Mouse (Mus musculus): ENCODE data around the gene Ddost. TPM values are rescaled to one million over a fixed set of nuclear protein-coding genes. Genes with fewer than 3 reads are reported as not detected.

The Ddost gene
- polyA plus RNA-seq, 1 experiment, result 204 TPM

GRCm38 (mm10) chr4:138333135-138333534 is 28.6 kb downstream of the Ddost start:
- Histone ChIP-seq H3K36me3 (ENCODE audit: control insufficient read depth, insufficient read depth) (no peaks in the 10 kb centered on the region), H3ac (ENCODE audit: control insufficient read depth, insufficient read length, low read depth) (no peak overlapping the region), H3K79me3 (ENCODE audit: low read depth) (no peaks in the 10 kb centered on the region), H3K27me3 (ENCODE audit: control insufficient read depth, insufficient read depth, insufficient read length) (no peaks in the 10 kb centered on the region), H3K79me2 (ENCODE audit: control insufficient read depth, insufficient read depth) (no peaks in the 10 kb centered on the region), H3K4me3 (ENCODE audit: insufficient read depth, poor library complexity, severe bottlenecking) (no peak overlapping the region)
- no peak for TF ChIP-seq FOSL1 (IDR thresholded peaks at IDR 0.05; ENCODE audit: insufficient read depth, low read length, poor library complexity, severe bottlenecking)
- no peak for TF ChIP-seq USF1 (IDR thresholded peaks at IDR 0.05; ENCODE audit: low read depth)
- TF ChIP-seq MYOG (IDR thresholded peaks at IDR 0.05; ENCODE audit: control insufficient read depth, extremely low read depth, insufficient read length), result no peak
- no peak for TF ChIP-seq CEBPB (IDR thresholded peaks at IDR 0.05; ENCODE audit: low read depth)
- TF ChIP-seq MYOD1 (IDR thresholded peaks at IDR 0.05; ENCODE audit: control insufficient read depth, insufficient read length, low read depth), result no peak
- no peak for TF ChIP-seq CTCF (IDR thresholded peaks at IDR 0.05; ENCODE audit: control insufficient read depth, insufficient read depth, insufficient read length)
- TF ChIP-seq MAX (IDR thresholded peaks at IDR 0.05), result no peak

- H3K36me3 ChIP-seq (ENCODE audit: control insufficient read depth, insufficient read depth), result no peaks in the 10 kb centered on the region
- no peak overlapping the region for H3K4me3 ChIP-seq (ENCODE audit: insufficient read depth, poor library complexity, severe bottlenecking)
- no peaks in the 10 kb centered on the region for H3K27me3 ChIP-seq (ENCODE audit: control insufficient read depth, insufficient read depth, insufficient read length)
- no peak overlapping the region for H3ac ChIP-seq (ENCODE audit: control insufficient read depth, insufficient read length, low read depth)
- TF ChIP-seq CTCF (IDR thresholded peaks at IDR 0.05; ENCODE audit: control insufficient read depth, insufficient read depth, insufficient read length) (no peak), USF1 (IDR thresholded peaks at IDR 0.05; ENCODE audit: low read depth) (no peak), FOSL1 (IDR thresholded peaks at IDR 0.05; ENCODE audit: insufficient read depth, low read length, poor library complexity, severe bottlenecking) (no peak), CEBPB (IDR thresholded peaks at IDR 0.05; ENCODE audit: low read depth) (no peak), MYOG (IDR thresholded peaks at IDR 0.05; ENCODE audit: control insufficient read depth, extremely low read depth, insufficient read length) (no peak), MAX (IDR thresholded peaks at IDR 0.05) (no peak)
- H3K79me3 ChIP-seq (ENCODE audit: low read depth), result no peaks in the 10 kb centered on the region
- no peaks in the 10 kb centered on the region for H3K79me2 ChIP-seq (ENCODE audit: control insufficient read depth, insufficient read depth)
These were observed 30.5 kb downstream of the Ddost start for GRCm38 (mm10) chr4:138335036-138335435.

- Histone ChIP-seq H3K27me3 (ENCODE audit: control insufficient read depth, insufficient read depth, insufficient read length) (no peaks in the 10 kb centered on the region), H3K79me3 (ENCODE audit: low read depth) (no peaks in the 10 kb centered on the region), H3K36me3 (ENCODE audit: control insufficient read depth, insufficient read depth) (no peaks in the 10 kb centered on the region), H3K79me2 (ENCODE audit: control insufficient read depth, insufficient read depth) (no peaks in the 10 kb centered on the region), H3K4me3 (ENCODE audit: insufficient read depth, poor library complexity, severe bottlenecking) (no peak overlapping the region), H3ac (ENCODE audit: control insufficient read depth, insufficient read length, low read depth) (no peak overlapping the region)
- no peak for TF ChIP-seq FOSL1 (IDR thresholded peaks at IDR 0.05; ENCODE audit: insufficient read depth, low read length, poor library complexity, severe bottlenecking)
- no peak for TF ChIP-seq MYOD1 (IDR thresholded peaks at IDR 0.05; ENCODE audit: control insufficient read depth, insufficient read length, low read depth)
- TF ChIP-seq MYOG (IDR thresholded peaks at IDR 0.05; ENCODE audit: control insufficient read depth, extremely low read depth, insufficient read length), result no peak
- no peak for TF ChIP-seq CTCF (IDR thresholded peaks at IDR 0.05; ENCODE audit: control insufficient read depth, insufficient read depth, insufficient read length)
- TF ChIP-seq MAX (IDR thresholded peaks at IDR 0.05), result no peak
- TF ChIP-seq CEBPB (IDR thresholded peaks at IDR 0.05; ENCODE audit: low read depth), result no peak
- TF ChIP-seq USF1 (IDR thresholded peaks at IDR 0.05; ENCODE audit: low read depth), result no peak
These were observed 31.1 kb downstream of the Ddost start for GRCm38 (mm10) chr4:138335648-138336047.

- TF ChIP-seq MAX (IDR thresholded peaks at IDR 0.05) (no peak), MYOD1 (IDR thresholded peaks at IDR 0.05; ENCODE audit: control insufficient read depth, insufficient read length, low read depth) (no peak), CEBPB (IDR thresholded peaks at IDR 0.05; ENCODE audit: low read depth) (no peak), USF1 (IDR thresholded peaks at IDR 0.05; ENCODE audit: low read depth) (no peak), MYOG (IDR thresholded peaks at IDR 0.05; ENCODE audit: control insufficient read depth, extremely low read depth, insufficient read length) (no peak), FOSL1 (IDR thresholded peaks at IDR 0.05; ENCODE audit: insufficient read depth, low read length, poor library complexity, severe bottlenecking) (no peak), CTCF (IDR thresholded peaks at IDR 0.05; ENCODE audit: control insufficient read depth, insufficient read depth, insufficient read length) (no peak)
- Histone ChIP-seq H3K36me3 (ENCODE audit: control insufficient read depth, insufficient read depth) (no peaks in the 10 kb centered on the region), H3K27me3 (ENCODE audit: control insufficient read depth, insufficient read depth, insufficient read length) (no peaks in the 10 kb centered on the region), H3K4me3 (ENCODE audit: insufficient read depth, poor library complexity, severe bottlenecking) (no peak overlapping the region), H3ac (ENCODE audit: control insufficient read depth, insufficient read length, low read depth) (no peak overlapping the region), H3K79me3 (ENCODE audit: low read depth) (no peaks in the 10 kb centered on the region), H3K79me2 (ENCODE audit: control insufficient read depth, insufficient read depth) (no peaks in the 10 kb centered on the region)
These were observed 32.3 kb downstream of the Ddost start for GRCm38 (mm10) chr4:138336876-138337275.

- Histone ChIP-seq H3K27me3 (ENCODE audit: control insufficient read depth, insufficient read depth, insufficient read length) (no peaks in the 10 kb centered on the region), H3K79me3 (ENCODE audit: low read depth) (no peaks in the 10 kb centered on the region), H3K79me2 (ENCODE audit: control insufficient read depth, insufficient read depth) (no peaks in the 10 kb centered on the region), H3ac (ENCODE audit: control insufficient read depth, insufficient read length, low read depth) (no peak overlapping the region), H3K36me3 (ENCODE audit: control insufficient read depth, insufficient read depth) (no peaks in the 10 kb centered on the region), H3K4me3 (ENCODE audit: insufficient read depth, poor library complexity, severe bottlenecking) (no peak overlapping the region)
- TF ChIP-seq CTCF (IDR thresholded peaks at IDR 0.05; ENCODE audit: control insufficient read depth, insufficient read depth, insufficient read length), result no peak
- no peak for TF ChIP-seq MYOG (IDR thresholded peaks at IDR 0.05; ENCODE audit: control insufficient read depth, extremely low read depth, insufficient read length)
- TF ChIP-seq MYOD1 (IDR thresholded peaks at IDR 0.05; ENCODE audit: control insufficient read depth, insufficient read length, low read depth), result no peak
- no peak for TF ChIP-seq FOSL1 (IDR thresholded peaks at IDR 0.05; ENCODE audit: insufficient read depth, low read length, poor library complexity, severe bottlenecking)
- no peak for TF ChIP-seq USF1 (IDR thresholded peaks at IDR 0.05; ENCODE audit: low read depth)
- no peak for TF ChIP-seq MAX (IDR thresholded peaks at IDR 0.05)
- TF ChIP-seq CEBPB (IDR thresholded peaks at IDR 0.05; ENCODE audit: low read depth), result no peak
These were observed 32.8 kb downstream of the Ddost start for GRCm38 (mm10) chr4:138337341-138337740.

GRCm38 (mm10) chr4:138339963-138340362 is 35.4 kb downstream of the Ddost start:
- TF ChIP-seq MYOG (IDR thresholded peaks at IDR 0.05; ENCODE audit: control insufficient read depth, extremely low read depth, insufficient read length) (no peak), CEBPB (IDR thresholded peaks at IDR 0.05; ENCODE audit: low read depth) (no peak)

More at GRCm38 (mm10) chr4:138339963-138340362, 35.4 kb downstream of the Ddost start:
- Histone ChIP-seq H3K27me3 (ENCODE audit: control insufficient read depth, insufficient read depth, insufficient read length) (no peaks in the 10 kb centered on the region), H3K36me3 (ENCODE audit: control insufficient read depth, insufficient read depth) (no peaks in the 10 kb centered on the region), H3K4me3 (ENCODE audit: insufficient read depth, poor library complexity, severe bottlenecking) (no peak overlapping the region), H3K79me2 (ENCODE audit: control insufficient read depth, insufficient read depth) (no peaks in the 10 kb centered on the region), H3ac (ENCODE audit: control insufficient read depth, insufficient read length, low read depth) (no peak overlapping the region), H3K79me3 (ENCODE audit: low read depth) (no peaks in the 10 kb centered on the region)

Measured in C2C12 (cell line).